Mouse (Mus musculus) bone marrow macrophage, adult 2 months (primary cell): ENCODE data around the gene Gm9117. TPM values are rescaled to one million over a fixed set of nuclear protein-coding genes. Genes with fewer than 3 reads are reported as not detected.
"Not testable (repeated sequence)": the region's sequence is repeated elsewhere in the genome, so short reads cannot be mapped to it uniquely, and the experiment has no call there.

ENCODE experiments used
- H3K27ac ChIP-seq: 2 replicates; pipeline ENCODE4 v1.5.1; 2012; ENCODE audit warnings: low read depth, low read length; ENCODE audit not compliant: insufficient read depth
- H3K4me1 ChIP-seq: 2 replicates; pipeline ENCODE4 v1.6.1; 2012; ENCODE audit warnings: low read length; ENCODE audit not compliant: control insufficient read depth, insufficient read depth
- H3K4me3 ChIP-seq: 2 replicates; pipeline ENCODE4 v1.5.1; 2012; ENCODE audit warnings: mild to moderate bottlenecking, low read length, moderate library complexity; ENCODE audit not compliant: insufficient read depth
- polyA plus RNA-seq: library from polyadenylated mRNA; stranded (reverse); fragments of >200 nt; gene quantifications from 2 replicates; pipeline ENCODE4 v1.2.4, GENCODE M21; 2012; ENCODE audit not compliant: missing spikeins, insufficient read depth, insufficient read length

Gene Gm9117
- not detected in 2 replicates for polyA plus RNA-seq

DNA sequence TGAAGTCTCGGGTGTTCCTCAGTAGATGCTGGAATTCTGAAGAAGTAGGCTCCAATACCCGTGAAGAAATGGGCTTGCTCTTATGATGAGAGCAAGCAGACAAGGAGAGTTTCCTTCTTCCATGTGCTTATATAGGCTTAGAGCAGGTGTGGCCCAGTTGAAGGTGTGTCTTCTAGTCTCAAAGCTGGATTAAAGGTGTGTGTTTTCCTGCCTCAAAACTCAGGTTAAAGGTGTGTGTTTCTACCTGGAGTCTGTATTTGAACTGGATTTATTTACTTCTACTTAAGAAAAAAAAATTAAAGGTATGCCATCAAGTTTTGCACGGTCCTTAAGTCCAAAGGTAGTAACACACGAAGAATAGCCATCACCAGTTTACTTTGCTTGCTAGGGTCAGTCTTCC is at the start of gene Gm9117:
Gene Gm9117, minus strand, starts transcription at position 101 of the 400 bp plus-strand sequence.
- H3K27ac ChIP-seq, H3K4me3 ChIP-seq, H3K4me1 ChIP-seq: not testable (repeated sequence)

DNA sequence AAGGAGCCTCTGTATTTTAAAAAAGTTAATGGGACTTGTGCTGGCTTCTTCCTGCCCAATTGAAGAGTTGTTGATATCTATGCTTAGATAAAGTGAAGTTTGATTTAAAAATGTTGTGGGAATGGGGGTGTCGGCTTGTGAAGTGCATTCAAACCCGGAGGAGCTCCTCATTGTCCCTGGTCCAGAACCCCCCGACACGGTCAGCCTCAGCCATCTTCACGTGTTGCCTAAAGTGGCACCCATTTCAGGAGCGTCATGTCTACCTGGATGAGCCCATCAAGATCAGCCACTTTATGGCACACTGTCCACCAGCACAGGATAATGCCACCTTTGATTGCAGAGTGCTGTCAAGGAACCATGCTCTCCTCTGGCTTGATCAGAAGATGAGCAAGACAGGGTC is 25.6 kb upstream of the Gm9117 start:
- H3K27ac ChIP-seq, H3K4me3 ChIP-seq, H3K4me1 ChIP-seq: not testable (repeated sequence)

- H3K27ac ChIP-seq, H3K4me1 ChIP-seq, H3K4me3 ChIP-seq: not testable (repeated sequence)
Observed at GRCm38 (mm10) chr3:93961214-93961613, 17.9 kb upstream of the Gm9117 start, which contains the start of gene Tdpoz5. Tdpoz5 (minus strand) TSS chr3:93961314.

DNA sequence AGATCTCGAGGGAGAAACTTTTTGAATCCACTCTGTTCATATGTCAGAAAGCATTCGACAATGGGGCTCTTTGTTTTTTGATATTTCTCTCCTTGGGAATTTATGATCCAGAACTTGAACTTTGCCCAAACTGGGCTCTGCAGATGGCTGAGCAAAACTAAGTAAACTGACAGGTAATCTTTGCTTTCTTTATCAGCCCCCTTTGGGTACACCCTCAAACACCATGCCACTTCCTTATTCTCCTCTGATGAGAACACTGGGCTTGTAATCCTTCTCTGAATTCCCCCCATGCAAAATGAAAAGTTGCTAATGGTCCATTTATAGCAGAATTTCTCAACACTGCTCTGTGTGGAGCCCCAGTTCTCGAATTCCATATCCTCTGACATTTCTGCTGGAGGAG is 5.0 kb downstream of the Gm9117 start:
- H3K4me3 ChIP-seq, H3K4me1 ChIP-seq, H3K27ac ChIP-seq: not testable (repeated sequence)

Other genes with a start within 250 kb of the Gm9117 start
- not detected in 2 replicates for gene Gm5773, start 170.5 kb downstream of the Gm9117 start, polyA plus RNA-seq
- not detected in 2 replicates for gene Tdpoz4, start 147.1 kb downstream of the Gm9117 start, polyA plus RNA-seq
- not detected in 2 replicates for gene Tdpoz3, start 117.5 kb downstream of the Gm9117 start, polyA plus RNA-seq
- not detected in 2 replicates for gene Tdpoz5, start 17.8 kb upstream of the Gm9117 start, polyA plus RNA-seq
- gene Gm9125, start 111.3 kb upstream of the Gm9117 start, polyA plus RNA-seq, result not detected in 2 replicates
- gene Gm10697, start 129.1 kb upstream of the Gm9117 start, polyA plus RNA-seq, result not detected in 2 replicates
- gene Gm10696, start 234.7 kb upstream of the Gm9117 start, polyA plus RNA-seq, result not detected in 2 replicates